Mouse (Mus musculus) retina, embryonic 14.5 days (tissue): ENCODE results near the gene Tnfrsf13c.
"Not testable (repeated sequence)": the region's sequence is repeated elsewhere in the genome, so short reads cannot be mapped to it uniquely, and the experiment has no call there.

Source experiments
- DNase-seq: peaks from one replicate; pipeline ENCODE4 v3.0.0-alpha.2; 2015; ENCODE audit warnings: low spot score

Tnfrsf13c gene

GRCm38 (mm10) chr15:82223657-82224601 lies at the start of gene Tnfrsf13c:
TSS of gene Tnfrsf13c (minus strand) at chr15:82224369.
- DNase-seq: no peak

DNA sequence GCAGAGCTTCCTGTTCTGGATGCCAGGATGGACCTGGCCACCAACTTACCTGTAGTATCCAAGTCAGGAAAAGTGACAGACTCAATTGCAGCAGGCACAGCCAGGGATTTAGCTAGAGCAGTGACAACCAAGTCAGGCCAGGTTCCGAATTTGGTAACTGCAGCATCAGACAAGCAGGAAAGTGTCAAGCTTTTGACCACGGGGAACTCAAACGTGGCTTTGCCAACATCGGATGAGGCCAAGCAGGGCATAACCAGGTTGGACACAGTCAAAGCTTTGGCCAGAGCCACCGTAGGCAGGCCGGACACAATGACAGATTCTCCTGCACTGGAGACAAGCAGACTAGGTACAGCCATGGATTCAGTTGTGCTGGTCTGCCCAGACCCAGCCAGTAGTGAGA lies 48.1 kb upstream of the Tnfrsf13c start:
- DNase-seq: no peak

DNA sequence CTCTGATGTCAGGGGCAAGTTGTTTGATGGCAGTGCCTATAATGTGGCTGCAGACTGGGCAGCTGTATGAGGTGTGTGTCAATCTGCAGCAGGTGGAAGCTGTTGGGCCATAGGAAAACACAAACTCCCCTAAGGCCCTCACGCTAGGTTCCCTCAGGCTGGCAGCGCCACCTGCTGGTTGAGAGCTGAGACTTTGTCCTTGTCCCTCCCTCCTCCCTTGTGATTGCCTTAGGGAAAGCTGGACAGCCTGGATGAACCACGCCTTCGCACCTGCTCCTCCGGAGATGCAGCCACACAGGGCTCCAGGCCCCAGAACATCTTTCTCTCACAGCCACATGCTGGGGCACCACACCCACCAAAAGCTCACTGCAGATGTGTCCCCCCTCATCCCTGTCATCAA lies 47.0 kb upstream of the Tnfrsf13c start:
- DNase-seq: peak; percentile 94

GRCm38 (mm10) chr15:82268783-82269182 lies 44.6 kb upstream of the Tnfrsf13c start:
- DNase-seq: no peak

- DNase-seq: peak; percentile 72
Measured at GRCm38 (mm10) chr15:82268185-82268584, 44.0 kb upstream of the Tnfrsf13c start.

GRCm38 (mm10) chr15:82266356-82266755 lies 42.2 kb upstream of the Tnfrsf13c start:
- DNase-seq: peak; percentile 88

DNA sequence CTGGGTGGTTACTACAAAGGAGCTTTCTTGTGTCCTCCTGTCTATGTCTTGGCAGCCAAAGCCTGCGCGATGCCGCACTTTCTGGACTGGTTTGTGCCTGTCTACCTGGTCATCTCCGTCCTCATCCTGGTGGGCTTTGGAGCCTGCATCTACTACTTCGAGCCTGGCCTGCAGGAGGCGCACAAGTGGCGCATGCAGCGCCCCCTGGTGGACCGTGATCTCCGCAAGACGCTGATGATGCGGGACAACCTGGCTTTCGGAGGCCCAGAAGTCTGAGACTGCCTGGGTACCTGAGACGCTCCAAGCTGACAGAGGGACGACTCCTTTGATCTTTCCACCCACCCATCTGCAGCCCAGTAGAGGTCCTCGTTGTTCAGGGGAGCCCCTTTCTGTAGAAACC lies 35.3 kb upstream of the Tnfrsf13c start:
- peak; percentile 84 for DNase-seq

DNA sequence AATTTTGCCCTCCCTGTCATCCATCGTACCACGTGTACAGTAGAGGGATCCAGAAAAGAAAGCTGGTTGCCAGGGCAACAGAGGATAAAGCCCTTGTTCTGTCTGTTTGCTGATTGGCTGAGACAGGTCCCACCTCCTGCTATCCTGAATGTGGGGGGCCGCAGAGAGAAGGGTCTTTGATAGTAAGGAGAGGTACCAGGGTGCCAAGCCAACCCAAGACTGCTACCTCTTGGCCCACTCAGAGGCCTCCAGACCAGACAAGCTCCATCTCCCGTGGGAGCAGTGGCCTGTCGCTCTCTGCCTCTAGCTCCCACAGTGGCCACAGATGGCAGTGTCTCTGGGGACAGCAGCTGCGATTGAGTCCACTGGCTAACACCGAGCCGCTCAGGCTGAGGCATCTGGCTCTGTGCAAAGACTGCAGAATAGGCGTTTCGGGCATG lies 31.8 kb upstream of the Tnfrsf13c start:
- peak; percentile 78 for DNase-seq

DNA sequence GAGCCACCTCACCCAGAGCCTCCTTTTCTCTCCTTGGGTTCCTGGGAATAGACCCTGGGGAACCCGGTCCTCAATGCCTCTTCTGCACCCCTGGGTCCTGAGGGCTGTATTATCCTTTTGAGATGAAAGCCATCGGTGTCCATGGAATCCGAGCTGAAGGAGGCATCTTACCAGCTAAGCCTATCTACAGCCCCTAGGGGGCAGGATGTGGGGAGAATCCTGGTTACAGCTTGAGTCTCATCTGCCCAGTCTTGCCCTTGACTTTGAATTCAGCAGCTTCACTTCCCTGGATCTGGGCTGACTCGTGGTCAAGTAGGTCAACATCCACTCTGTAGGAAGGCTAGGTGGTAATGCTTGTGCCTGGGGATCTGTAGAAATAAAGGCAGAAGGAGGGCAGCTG lies 31.1 kb upstream of the Tnfrsf13c start:
- DNase-seq: no peak

DNA sequence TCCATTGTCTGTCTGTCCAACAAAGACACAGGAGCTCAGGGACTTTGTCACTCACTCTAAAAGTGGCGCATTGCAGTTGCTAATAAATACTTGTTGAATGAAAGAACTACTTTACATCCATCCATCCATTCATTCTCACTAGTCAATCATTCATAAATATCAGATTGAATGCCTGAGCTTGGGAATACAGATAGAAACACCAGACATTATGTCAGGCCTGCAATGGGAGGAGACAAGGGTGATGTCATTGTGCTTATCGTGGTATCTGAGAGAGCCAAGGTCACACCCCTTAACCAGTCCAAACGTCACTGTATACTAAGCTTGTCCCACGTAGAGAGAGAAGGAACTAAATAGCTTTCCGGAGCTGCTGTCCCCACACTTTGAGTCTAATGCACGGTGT lies 27.9 kb upstream of the Tnfrsf13c start, which contains the start of gene 1500009C09Rik:
1500009C09Rik (plus strand) TSS at position 301 of the 400 bp plus-strand sequence.
- DNase-seq: no peak

GRCm38 (mm10) chr15:82251579-82251978 lies 27.4 kb upstream of the Tnfrsf13c start:
- DNase-seq: no peak

GRCm38 (mm10) chr15:82247131-82247776 lies 23.1 kb upstream of the Tnfrsf13c start:
- no peak for DNase-seq

- not testable (repeated sequence) for DNase-seq
Measured at GRCm38 (mm10) chr15:82244805-82245161, 20.6 kb upstream of the Tnfrsf13c start.

DNA sequence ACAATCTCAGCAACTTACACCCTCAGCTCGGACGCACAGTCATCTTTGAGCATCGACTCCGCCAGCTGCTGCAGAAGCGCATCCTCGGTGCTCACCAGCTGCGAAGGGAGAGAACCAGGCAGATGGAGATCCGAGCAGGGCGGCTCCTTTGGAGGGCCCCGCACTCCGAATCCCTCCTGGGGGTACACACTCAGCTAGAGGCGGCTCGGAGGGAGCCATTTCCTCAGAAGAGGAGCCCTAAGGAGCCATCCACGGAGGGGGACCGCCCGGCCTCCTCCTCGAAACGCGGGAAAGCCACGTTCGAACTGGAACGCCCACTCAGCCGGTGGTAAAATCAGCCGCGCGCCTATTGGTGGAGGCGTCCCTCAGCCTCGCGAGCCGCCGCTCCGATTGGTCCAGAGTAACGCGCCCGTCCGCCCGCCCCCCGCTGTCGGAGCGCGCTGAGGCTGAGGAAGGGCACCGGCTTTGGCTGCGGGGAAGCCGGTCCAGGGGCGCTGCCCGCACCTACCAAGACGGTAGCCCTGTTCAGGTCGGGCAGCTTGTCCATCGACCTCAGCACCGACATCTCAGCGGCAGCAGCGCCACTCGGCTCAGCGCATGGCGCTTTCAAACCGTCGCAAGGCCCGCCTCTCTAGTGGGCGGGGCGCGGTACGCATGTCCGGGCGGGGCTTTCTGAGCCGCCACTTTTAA lies 20.1 kb upstream of the Tnfrsf13c start, which contains the start of gene Cenpm:
Cenpm (minus strand) TSS at position 634 of the 690 bp plus-strand sequence.
- peak; percentile 94 for DNase-seq

DNA sequence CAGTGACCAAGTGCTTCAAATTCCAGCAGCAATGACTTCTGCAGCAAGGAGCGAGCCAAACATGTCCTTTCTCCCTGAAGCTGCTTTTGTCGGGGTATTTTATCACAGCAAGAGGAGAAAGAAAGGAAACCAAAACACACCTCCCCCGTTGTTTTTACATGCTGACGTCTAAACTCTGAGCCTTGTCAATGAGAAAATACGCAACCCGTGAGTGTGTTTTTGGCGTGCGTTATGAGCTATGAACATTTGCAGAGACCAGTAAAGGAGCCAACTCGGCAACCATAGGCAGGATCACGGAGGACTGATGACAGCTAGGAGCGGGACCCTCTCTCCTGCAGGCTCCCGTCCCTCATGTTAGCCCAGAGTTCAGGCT lies 19.6 kb upstream of the Tnfrsf13c start:
- DNase-seq: no peak

GRCm38 (mm10) chr15:82243311-82243710 lies 19.1 kb upstream of the Tnfrsf13c start:
- DNase-seq: no peak

GRCm38 (mm10) chr15:82236565-82236964 lies 12.4 kb upstream of the Tnfrsf13c start:
- DNase-seq: peak; percentile 92

DNA sequence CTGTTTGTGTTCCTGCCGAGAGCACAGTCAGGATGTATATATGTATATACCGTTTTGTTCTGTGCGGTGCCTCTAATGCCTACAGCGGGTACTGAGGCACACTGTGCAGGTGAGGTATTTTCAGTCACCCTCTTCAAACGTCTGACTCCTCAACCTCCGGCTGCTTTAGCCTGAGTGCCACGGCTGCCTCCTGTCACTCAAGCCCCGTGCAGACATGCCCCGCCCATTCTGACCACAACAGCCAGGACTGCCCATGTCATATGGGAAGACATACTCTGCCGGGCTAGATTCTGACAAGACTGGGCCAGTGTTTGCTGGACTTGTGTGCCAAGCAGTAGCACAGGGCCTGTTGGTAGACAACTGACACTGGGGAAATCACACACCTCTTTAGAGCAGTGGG lies 11.5 kb upstream of the Tnfrsf13c start:
- no peak for DNase-seq

DNA sequence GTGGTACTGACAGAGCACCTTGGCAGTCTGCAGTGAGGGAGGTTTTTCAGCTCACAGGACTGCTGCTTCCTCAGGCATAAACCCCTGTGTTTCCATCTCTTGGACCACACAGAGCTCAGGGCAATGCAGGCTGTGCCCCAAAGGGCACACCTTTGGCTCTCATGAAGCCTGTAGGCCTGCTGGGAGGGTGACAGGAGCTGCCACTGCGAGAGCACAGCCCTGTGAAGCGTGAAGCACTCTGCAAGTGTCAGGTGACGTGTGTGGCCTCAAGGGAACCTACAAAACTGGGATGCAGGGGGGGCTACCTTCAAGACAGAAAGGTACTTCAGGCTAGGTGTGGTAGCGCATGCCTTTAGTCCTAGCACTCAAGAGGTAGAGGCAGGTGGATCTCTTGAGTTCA lies 8.5 kb upstream of the Tnfrsf13c start:
- DNase-seq: no peak

DNA sequence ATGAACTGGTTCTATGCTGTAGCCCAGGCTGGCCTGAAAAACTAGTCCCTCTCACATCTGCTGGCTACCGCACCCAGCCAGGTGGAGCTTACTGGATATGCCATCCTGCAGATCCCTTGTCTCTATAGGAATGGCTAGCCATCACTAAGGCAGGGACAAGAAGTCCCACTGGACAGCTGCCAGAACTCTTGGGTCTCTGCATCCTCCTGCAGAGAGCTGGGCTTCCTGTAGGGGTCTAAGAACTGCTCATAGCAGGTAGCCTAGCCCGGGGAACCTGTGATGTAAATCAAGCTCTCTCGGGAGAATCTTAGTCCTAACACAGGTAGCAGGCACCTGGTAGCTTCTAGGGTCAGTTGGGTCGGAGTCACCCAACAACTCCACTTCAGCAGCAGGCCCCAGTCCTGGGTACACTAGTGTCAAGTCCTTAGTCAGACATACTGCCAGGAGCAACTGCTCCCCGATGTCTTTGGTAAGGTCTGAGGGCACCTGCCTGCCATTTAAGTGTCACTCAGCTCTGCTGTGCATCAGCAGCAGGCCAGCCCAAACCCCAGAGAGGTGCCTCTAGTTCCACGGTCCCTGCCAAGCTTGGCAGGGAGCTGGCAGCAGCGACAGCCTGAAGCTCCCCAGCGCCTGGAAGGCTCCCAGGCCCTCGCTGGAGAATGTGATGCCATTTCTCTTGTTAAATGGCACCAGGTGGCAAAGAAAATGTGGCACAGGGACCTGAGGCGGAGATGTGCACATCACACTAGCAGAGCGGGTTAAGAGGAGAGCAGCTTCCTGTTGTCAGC lies 7.6 kb upstream of the Tnfrsf13c start:
- DNase-seq: no peak

DNA sequence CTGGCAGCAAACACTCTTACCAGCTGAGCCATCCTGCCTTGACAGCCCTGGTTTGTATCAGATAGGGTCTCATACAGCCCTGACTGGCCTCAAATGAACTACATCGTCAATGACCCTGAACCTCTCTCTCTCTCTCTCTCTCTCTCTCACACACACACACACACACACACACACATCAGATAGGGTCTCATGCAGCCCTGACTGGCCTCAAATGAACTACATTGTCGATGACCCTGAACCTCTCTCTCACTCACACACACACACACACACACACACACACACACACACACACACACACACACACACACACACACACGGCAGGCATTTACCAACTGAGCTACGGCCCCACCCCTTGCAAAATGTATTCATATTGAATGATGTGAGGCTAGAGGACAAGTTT lies 6.9 kb upstream of the Tnfrsf13c start:
- DNase-seq: no peak
